Mouse (Mus musculus) gastrocnemius, adult 2 months (tissue): ENCODE measurements at regions not wholly inside any gene's neighbourhood (a gene's known extent, or its start where the extent isn't known, plus 50 kb on each side); places are given as distances from the start of the nearest gene placed in this dataset.

ENCODE experiments used
- DNase-seq: peaks from one replicate; pipeline ENCODE4 v3.0.0; 2022
- H3K27ac ChIP-seq: fragments of 200-600 bp; 2 replicates; pipeline ENCODE4 v1.8.1; 2022; ENCODE audit warnings: mild to moderate bottlenecking
- H3K4me3 ChIP-seq: fragments of 200-600 bp; 2 replicates; pipeline ENCODE4 v1.8.1; 2022; ENCODE audit warnings: mild to moderate bottlenecking, moderate library complexity
- CTCF ChIP-seq: fragments of 200-600 bp; IDR thresholded peaks from 2 replicates; pipeline ENCODE4 v1.8.1; 2022; ENCODE audit warnings: antibody characterized with exemption, mild to moderate bottlenecking, moderate library complexity
- intact Hi-C: fragments of 180-260 bp; cut with DNase I; formaldehyde crosslinking; loops from one replicate; pipeline ENCODE4 v1.15.1; 2025

- no peak for TF ChIP-seq CTCF
- no peak for DNase-seq
- Histone ChIP-seq H3K27ac (no peak overlapping the region), H3K4me3 (no peak overlapping the region)
- intact Hi-C loops: no loop called here
These were observed 344.2 kb downstream of the Ptprc start for GRCm38 (mm10) chr1:137831284-137831683.

GRCm38 (mm10) chr1:137827379-137827778, 348.1 kb downstream of the Ptprc start:
- DNase-seq: no peak
- H3K4me3 ChIP-seq: no peak overlapping the region
- no peak for TF ChIP-seq CTCF
- intact Hi-C loops: no loop called here
- H3K27ac ChIP-seq: no peak overlapping the region

GRCm38 (mm10) chr1:137815401-137815888, 360.1 kb downstream of the Ptprc start:
- H3K4me3 ChIP-seq: no peak overlapping the region
- TF ChIP-seq CTCF: no peak
- DNase-seq: no peak
- intact Hi-C loops: no loop called here
- no peak overlapping the region for H3K27ac ChIP-seq

- no peak overlapping the region for H3K4me3 ChIP-seq
- TF ChIP-seq CTCF: no peak
- no peak for DNase-seq
These were observed 361.0 kb downstream of the Ptprc start for GRCm38 (mm10) chr1:137814556-137814955.

GRCm38 (mm10) chr1:137813716-137814115, 361.8 kb downstream of the Ptprc start:
- no peak for TF ChIP-seq CTCF
- no peak overlapping the region for H3K4me3 ChIP-seq
- intact Hi-C loops: no loop called here
- DNase-seq: no peak
- H3K27ac ChIP-seq: no peak overlapping the region

More at GRCm38 (mm10) chr1:137814556-137814955, 361.0 kb downstream of the Ptprc start:
- intact Hi-C loops: no loop called here
- H3K27ac ChIP-seq: no peak overlapping the region

GRCm38 (mm10) chr1:137811981-137812380, 363.5 kb downstream of the Ptprc start:
- H3K4me3 ChIP-seq: no peak overlapping the region
- no peak for DNase-seq
- no peak for TF ChIP-seq CTCF
- intact Hi-C loops: no loop called here
- H3K27ac ChIP-seq: no peak overlapping the region

GRCm38 (mm10) chr1:137806742-137807141, 368.8 kb downstream of the Ptprc start:
- no peak overlapping the region for H3K27ac ChIP-seq
- TF ChIP-seq CTCF: no peak
- H3K4me3 ChIP-seq: no peak overlapping the region
- no peak for DNase-seq
- intact Hi-C loops: no loop called here

- no peak for DNase-seq
- no peak for TF ChIP-seq CTCF
- Histone ChIP-seq H3K4me3 (no peak overlapping the region), H3K27ac (no peak overlapping the region)
- intact Hi-C loops: no loop called here
These were observed 369.3 kb downstream of the Ptprc start for GRCm38 (mm10) chr1:137806252-137806651.

- intact Hi-C loops: no loop called here
- H3K4me3 ChIP-seq: no peak overlapping the region
- H3K27ac ChIP-seq: no peak overlapping the region
- DNase-seq: no peak
- TF ChIP-seq CTCF: no peak
These were observed 373.4 kb downstream of the Ptprc start for GRCm38 (mm10) chr1:137802119-137802518.

GRCm38 (mm10) chr1:137800752-137801151, 374.8 kb downstream of the Ptprc start:
- no peak for DNase-seq
- intact Hi-C loops: no loop called here
- no peak for TF ChIP-seq CTCF
- Histone ChIP-seq H3K4me3 (no peak overlapping the region), H3K27ac (no peak overlapping the region)

- intact Hi-C loops: no loop called here
- Histone ChIP-seq H3K4me3 (no peak overlapping the region), H3K27ac (no peak overlapping the region)
- DNase-seq: no peak
- no peak for TF ChIP-seq CTCF
These were observed 386.7 kb downstream of the Ptprc start for GRCm38 (mm10) chr1:137788789-137789188.

- no peak overlapping the region for H3K4me3 ChIP-seq
- H3K27ac ChIP-seq: no peak overlapping the region
- no peak for TF ChIP-seq CTCF
- DNase-seq: no peak
- intact Hi-C loops: no loop called here
These were observed 388.9 kb downstream of the Ptprc start for GRCm38 (mm10) chr1:137786653-137787052.

- no peak for TF ChIP-seq CTCF
- intact Hi-C loops: no loop called here
- Histone ChIP-seq H3K4me3 (no peak overlapping the region), H3K27ac (no peak overlapping the region)
- DNase-seq: no peak
These were observed 400.9 kb downstream of the Ptprc start for GRCm38 (mm10) chr1:137774586-137774985.

GRCm38 (mm10) chr1:137760797-137761196, 414.7 kb downstream of the Ptprc start:
- TF ChIP-seq CTCF: no peak
- Histone ChIP-seq H3K27ac (no peak overlapping the region), H3K4me3 (no peak overlapping the region)
- DNase-seq: no peak
- intact Hi-C loops: no loop called here
